Mouse (Mus musculus): ENCODE data around the gene Abl1.

- TF ChIP-seq POLR2A (IDR thresholded peaks at IDR 0.05; ENCODE audit: insufficient read length, low read depth), result no peak
- no peak for TF ChIP-seq USF1 (IDR thresholded peaks at IDR 0.05; ENCODE audit: low read depth)
- no peak for TF ChIP-seq MYOG (IDR thresholded peaks at IDR 0.05; ENCODE audit: control insufficient read depth in 1 of 3, insufficient read depth in 1 of 3, insufficient read length in 2 of 3, low read depth in 2 of 3)
Observed at GRCm38 (mm10) chr2:31787029-31787428, 98.9 kb downstream of the Abl1 start.
